In genomic region chr6:34664749-34665148, GRCm38 (mm10) we compare ENCODE assay signal across 28 mouse cellular contexts.
"Had no signal": no experiment of that assay in that cellular context is flagged by ENCODE, and none has a peak within 500 bp of the region (broad histone marks: within the 10 kb centered on the region; RNA-seq: fewer than 3 reads in every experiment).

No protein-coding gene starts in this region.

- H3K4me2 ChIP-seq: limb, embryonic 12.5 days; limb, embryonic 13.5 days; limb, embryonic 15.5 days; liver, embryonic 11.5 days; liver, embryonic 12.5 days; liver, embryonic 13.5 days; liver, embryonic 15.5 days; lung, embryonic 15.5 days; midbrain, embryonic 11.5 days; midbrain, embryonic 12.5 days; midbrain, embryonic 13.5 days; midbrain, embryonic 15.5 days; neural tube, embryonic 12.5 days; neural tube, embryonic 13.5 days had no signal

- DNase-seq: liver; liver, embryonic 13.5 days; liver, postnatal 0 days; lung, adult 18-20 months; lung, adult 2 months; lung, postnatal 10 days; lung, postnatal 14 days; midbrain, embryonic 14.5 days had no signal

- H3K4me3 ChIP-seq: left cerebral cortex, adult 2 months; limb, embryonic 12.5 days; limb, embryonic 13.5 days; limb, embryonic 15.5 days; liver, embryonic 12.5 days; liver, embryonic 13.5 days; liver, embryonic 15.5 days; lung, embryonic 15.5 days; megakaryocyte, embryonic 14.5 days; midbrain, embryonic 10.5 days; midbrain, embryonic 12.5 days; midbrain, embryonic 13.5 days; midbrain, embryonic 15.5 days; myocyte; neural tube, embryonic 12.5 days; neural tube, embryonic 13.5 days had no signal

- H3K27ac ChIP-seq: left cerebral cortex, adult 2 months; liver, embryonic 12.5 days; liver, embryonic 13.5 days; liver, embryonic 14.5 days; liver, embryonic 15.5 days; macrophage; midbrain, embryonic 10.5 days; midbrain, embryonic 12.5 days; midbrain, embryonic 13.5 days; midbrain, embryonic 15.5 days; neural tube, embryonic 12.5 days; neural tube, embryonic 13.5 days had no signal

- H3K9me3 ChIP-seq: limb, embryonic 12.5 days; limb, embryonic 13.5 days; limb, embryonic 15.5 days; liver, embryonic 12.5 days; liver, embryonic 13.5 days; liver, embryonic 15.5 days; lung, embryonic 15.5 days; midbrain, embryonic 10.5 days; midbrain, embryonic 12.5 days; midbrain, embryonic 13.5 days; midbrain, embryonic 15.5 days; neural tube, embryonic 12.5 days; neural tube, embryonic 13.5 days had no signal

- H3K27me3 ChIP-seq: limb, embryonic 12.5 days; limb, embryonic 13.5 days; limb, embryonic 15.5 days; liver, embryonic 12.5 days; liver, embryonic 13.5 days; liver, embryonic 15.5 days; lung, embryonic 15.5 days; midbrain, embryonic 12.5 days; midbrain, embryonic 13.5 days; midbrain, embryonic 15.5 days; neural tube, embryonic 12.5 days; neural tube, embryonic 13.5 days had no signal

- H3K36me3 ChIP-seq: liver, embryonic 12.5 days; liver, embryonic 13.5 days; liver, embryonic 15.5 days; lung, embryonic 15.5 days; midbrain, embryonic 10.5 days; midbrain, embryonic 12.5 days; midbrain, embryonic 13.5 days; midbrain, embryonic 15.5 days; neural tube, embryonic 12.5 days; neural tube, embryonic 13.5 days had no signal

- ATAC-seq: liver, embryonic 12.5 days; liver, postnatal 0 days; midbrain, embryonic 13.5 days; midbrain, embryonic 15.5 days; midbrain, embryonic 16.5 days had no signal

- H3K9ac ChIP-seq: limb, embryonic 12.5 days; limb, embryonic 13.5 days; limb, embryonic 15.5 days; liver, embryonic 12.5 days; liver, embryonic 13.5 days; liver, embryonic 14.5 days; liver, embryonic 15.5 days; liver, postnatal 0 days; lung, embryonic 15.5 days; midbrain, embryonic 12.5 days; midbrain, embryonic 13.5 days; midbrain, embryonic 15.5 days; neural tube, embryonic 12.5 days; neural tube, embryonic 13.5 days had no signal

- H3K4me1 ChIP-seq: liver, embryonic 12.5 days; liver, embryonic 13.5 days; liver, embryonic 15.5 days; midbrain, embryonic 12.5 days; midbrain, embryonic 13.5 days; midbrain, embryonic 15.5 days; neural tube, embryonic 12.5 days had no signal
